Mouse (Mus musculus): ENCODE data around the gene Armh2. TPM values are rescaled to one million over a fixed set of nuclear protein-coding genes. Genes with fewer than 3 reads are reported as not detected.

Gene Armh2
- total RNA-seq (2021): not detected
- long read RNA-seq: 0 reads

GRCm38 (mm10) chr13:24741028-24741427 is at the start of gene Armh2:
TSS of gene Armh2 (plus strand) at chr13:24741232.
- no peak for DNase-seq (ENCODE audit: low spot score in 2 of 2)

GRCm38 (mm10) chr13:24693312-24693711 is 47.7 kb upstream of the Armh2 start:
- no peak for DNase-seq (ENCODE audit: low spot score in 2 of 2)

GRCm38 (mm10) chr13:24698746-24699145 is 42.3 kb upstream of the Armh2 start:
- DNase-seq (ENCODE audit: low spot score in 2 of 2): no peak

- DNase-seq (ENCODE audit: low spot score in 2 of 2): no peak
Measured at GRCm38 (mm10) chr13:24702128-24702527, 38.9 kb upstream of the Armh2 start.

- no peak for DNase-seq (ENCODE audit: low spot score in 2 of 2)
Measured at GRCm38 (mm10) chr13:24709656-24710396, 31.2 kb upstream of the Armh2 start.

- DNase-seq (ENCODE audit: low spot score in 2 of 2): no peak
Measured at GRCm38 (mm10) chr13:24710968-24711367, 30.1 kb upstream of the Armh2 start.

GRCm38 (mm10) chr13:24712581-24713130 is 28.4 kb upstream of the Armh2 start:
- no peak for DNase-seq (ENCODE audit: low spot score in 2 of 2)

- peak; percentile 84 to 95 for DNase-seq (ENCODE audit: low spot score in 2 of 2)
Measured at GRCm38 (mm10) chr13:24713434-24714000, 27.5 kb upstream of the Armh2 start.

GRCm38 (mm10) chr13:24714360-24714885 is 26.6 kb upstream of the Armh2 start:
- DNase-seq (ENCODE audit: low spot score in 2 of 2): no peak

GRCm38 (mm10) chr13:24715601-24716000 is 25.4 kb upstream of the Armh2 start:
- DNase-seq (ENCODE audit: low spot score in 2 of 2): no peak

GRCm38 (mm10) chr13:24716441-24716840 is 24.6 kb upstream of the Armh2 start:
- no peak for DNase-seq (ENCODE audit: low spot score in 2 of 2)

GRCm38 (mm10) chr13:24717677-24718076 is 23.4 kb upstream of the Armh2 start:
- no peak for DNase-seq (ENCODE audit: low spot score in 2 of 2)

GRCm38 (mm10) chr13:24721502-24721901 is 19.5 kb upstream of the Armh2 start:
- no peak for DNase-seq (ENCODE audit: low spot score in 2 of 2)

GRCm38 (mm10) chr13:24723699-24724394 is 17.2 kb upstream of the Armh2 start:
- no peak for DNase-seq (ENCODE audit: low spot score in 2 of 2)

GRCm38 (mm10) chr13:24724395-24724759 is 16.7 kb upstream of the Armh2 start:
- no peak for DNase-seq (ENCODE audit: low spot score in 2 of 2)

GRCm38 (mm10) chr13:24729128-24729527 is 11.9 kb upstream of the Armh2 start:
- no peak for DNase-seq (ENCODE audit: low spot score in 2 of 2)

- no peak for DNase-seq (ENCODE audit: low spot score in 2 of 2)
Measured at GRCm38 (mm10) chr13:24734502-24734901, 6.5 kb upstream of the Armh2 start.

GRCm38 (mm10) chr13:24735608-24736131 is 5.4 kb upstream of the Armh2 start:
- no peak for DNase-seq (ENCODE audit: low spot score in 2 of 2)

GRCm38 (mm10) chr13:24747823-24748222 is 6.8 kb downstream of the Armh2 start:
- DNase-seq (ENCODE audit: low spot score in 2 of 2): no peak

- no peak for DNase-seq (ENCODE audit: low spot score in 2 of 2)
Measured at GRCm38 (mm10) chr13:24750807-24751206, 9.8 kb downstream of the Armh2 start.

- DNase-seq (ENCODE audit: low spot score in 2 of 2): no peak
Measured at GRCm38 (mm10) chr13:24751396-24751795, 10.4 kb downstream of the Armh2 start.

GRCm38 (mm10) chr13:24756756-24757155 is 15.7 kb downstream of the Armh2 start:
- no peak for DNase-seq (ENCODE audit: low spot score in 2 of 2)
